ENCODE assay signal across 8 mouse cellular contexts in the genomic region with DNA sequence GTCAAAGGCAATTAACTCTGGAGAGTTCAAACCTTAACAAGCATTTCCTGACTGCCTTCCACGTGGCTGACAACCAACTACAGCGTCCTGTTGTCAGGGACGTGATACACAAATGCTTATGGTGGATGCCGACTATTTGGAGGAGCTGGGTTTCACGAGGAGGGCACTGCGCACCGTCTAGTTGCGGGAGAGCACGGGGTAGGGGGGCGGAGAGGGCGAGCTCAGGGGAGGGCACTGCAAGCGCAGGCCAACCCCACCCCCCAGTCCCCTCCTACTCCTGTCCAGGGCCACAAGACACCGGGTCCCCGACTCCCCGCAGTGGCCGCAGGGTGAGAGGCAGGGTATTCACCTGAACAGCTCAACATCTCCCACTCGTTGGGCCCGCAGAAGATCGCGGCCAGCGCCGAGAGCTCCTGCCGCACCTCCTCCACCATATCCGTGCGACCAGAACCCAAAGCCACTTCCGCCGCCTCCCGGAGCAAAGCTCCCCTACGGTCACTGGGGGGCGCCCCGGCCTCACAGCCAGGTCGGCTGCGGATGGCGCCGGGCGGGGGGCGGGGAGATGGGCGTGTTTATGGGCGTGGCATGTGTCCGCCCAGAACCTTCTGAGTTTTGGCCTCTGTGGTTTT. TPM values are rescaled to one million over a fixed set of nuclear protein-coding genes. Genes with fewer than 3 reads are reported as not detected.
DNase-seq lines count a peak whose midpoint lies in the region; ATAC-seq and TF ChIP-seq lines count a peak whose summit lies in the region.

Gene Rwdd3 (minus strand): TSS at position 453 of the 629 bp plus-strand sequence.

- H3K36me3 ChIP-seq in G1E (replicated peaks), result peaks cover 24% of the 10 kb centered on the region
- no peaks in the 10 kb centered on the region for H3K36me3 ChIP-seq in forebrain, postnatal 0 days (ENCODE audit: insufficient read depth)
- 0 out of 2 replicates have a peak, but pooled peaks cover 2% of the 10 kb centered on the region for H3K36me3 ChIP-seq in lung, embryonic 16.5 days (ENCODE audit: control insufficient read depth, insufficient read depth, low read length)

- H3K4me2 ChIP-seq in forebrain, postnatal 0 days (ENCODE audit: low read depth), result peak within 1 kb of the TSS; percentile 83
- peak within 1 kb of the TSS; percentile 78 for H3K4me2 ChIP-seq in lung, embryonic 16.5 days (ENCODE audit: low read depth, low read length)

- peak; percentile 86 for ATAC-seq in G1E (ENCODE audit: extremely low read depth, insufficient number of reproducible peaks, low FRiP score, poor library complexity, severe bottlenecking)
- peak; percentile 96 for ATAC-seq in forebrain, postnatal 0 days
- ATAC-seq in hematopoietic stem cell, adult 5-6 weeks (replicated peaks in 1 of 2; ENCODE audit: insufficient read depth in 1 of 2, low FRiP score in 2 of 2, low TSS enrichment in 1 of 2, low read depth in 1 of 2, poor library complexity in 2 of 2, severe bottlenecking in 2 of 2), result peak; percentile 98
- peak; percentile 95 for ATAC-seq in lung, embryonic 16.5 days (ENCODE audit: low read depth)

- peaks cover 3% of the 10 kb centered on the region; the same call in 1 of the 2 replicates for H3K9me3 ChIP-seq in G1E (replicated peaks)
- no peaks in the 10 kb centered on the region for H3K9me3 ChIP-seq in forebrain, postnatal 0 days (ENCODE audit: low read length)
- peaks cover 2% of the 10 kb centered on the region; the same call in 1 of the 2 replicates for H3K9me3 ChIP-seq in lung, embryonic 16.5 days (ENCODE audit: control insufficient read depth, low read length)

- DNase-seq in G1E (ENCODE audit: low spot score), result peak; percentile 78
- DNase-seq in cerebellum, adult 18-20 months, result peak; percentile 88 to 94
- DNase-seq in forebrain, postnatal 0 days, result peak; percentile 90
- peak; percentile 86 for DNase-seq in layer of hippocampus, adult 9-10 months (ENCODE audit: low spot score)
- DNase-seq in ovary, postnatal 10 days (ENCODE audit: low spot score), result peak; percentile 84
- DNase-seq in thymus, postnatal 10 days (ENCODE audit: low spot score in 2 of 2), result peak; percentile 93 to 95

- H3K4me1 ChIP-seq in G1E (ENCODE audit: insufficient read depth, low read depth, low read length), result peaks cover 38% of the 10 kb centered on the region
- no peaks in the 10 kb centered on the region for H3K4me1 ChIP-seq in forebrain, postnatal 0 days (ENCODE audit: insufficient read depth)
- H3K4me1 ChIP-seq in lung, embryonic 16.5 days (replicated peaks; ENCODE audit: control insufficient read depth, insufficient read depth, low read length), result no peaks in the 10 kb centered on the region

- peak within 1 kb of the TSS; percentile 35; the same call in 1 of the 2 replicates for H3K27ac ChIP-seq in forebrain, postnatal 0 days (ENCODE audit: low read depth, low read length)
- H3K27ac ChIP-seq in lung, embryonic 16.5 days (ENCODE audit: low read length), result no peak within 1 kb of the TSS

- peak within 1 kb of the TSS; percentile 91 for H3K4me3 ChIP-seq in G1E (ENCODE audit: low read depth, low read length)
- peak within 1 kb of the TSS; percentile 67 for H3K4me3 ChIP-seq in forebrain, postnatal 0 days (ENCODE audit: low read depth, low read length)
- H3K4me3 ChIP-seq in lung, embryonic 16.5 days (ENCODE audit: low read length), result peak within 1 kb of the TSS; percentile 75

- peak; percentile 45; the same call in 1 of the 2 replicates for TF ChIP-seq CTCF in G1E (IDR thresholded peaks at IDR 0.05; ENCODE audit: low read depth, low read length)
- peak; percentile 88 for TF ChIP-seq CTCF in forebrain, postnatal 0 days (IDR thresholded peaks at IDR 0.05; ENCODE audit: low read depth)

- H3K27me3 ChIP-seq in G1E (ENCODE audit: insufficient read depth, low read length), result no peaks in the 10 kb centered on the region
- no peaks in the 10 kb centered on the region for H3K27me3 ChIP-seq in forebrain, postnatal 0 days (ENCODE audit: insufficient read depth, low read length)
- H3K27me3 ChIP-seq in lung, embryonic 16.5 days (ENCODE audit: control insufficient read depth, insufficient read depth, low read depth, low read length), result no peaks in the 10 kb centered on the region

- under 1% methylated on average over 40 of the region's 40 CpGs for whole genome bisulfite sequencing in forebrain, postnatal 0 days
- under 1% methylated on average over 40 of the region's 40 CpGs for WGBS in lung, embryonic 16.5 days

- peak within 1 kb of the TSS; percentile 67 for H3K9ac ChIP-seq in forebrain, postnatal 0 days
- peak within 1 kb of the TSS; percentile 76 for H3K9ac ChIP-seq in lung, embryonic 16.5 days (ENCODE audit: low read length)

RNA-seq across cellular contexts. Expression of gene Rwdd3, which starts in this region (rescaled TPM):
- 8.9 and 14.4 TPM in 2 replicates for total RNA-seq in G1E (2014; fragmentation: Nextera tagmentation)
- 11.2 and 12.6 TPM in 2 replicates for total RNA-seq in G1E (2017)
- 0.99 and 1.1 TPM in 2 replicates for polyA plus RNA-seq in G1E (2012)
- 15.8 and 16.4 TPM in 2 replicates for total RNA-seq in forebrain, postnatal 0 days (2014; rRNA removed)
- 19.6 and 19.9 TPM in 2 replicates for polyA plus RNA-seq in forebrain, postnatal 0 days (2015; fragmentation: Nextera tagmentation; extraction: Ambion mirVana)
- 15.3 and 20.1 TPM in 2 replicates for total RNA-seq in hematopoietic stem cell, adult 5-6 weeks (2017)
- 5.0 and 5.1 TPM in 2 replicates for polyA plus RNA-seq in lung, embryonic 16.5 days (2015; fragmentation: Nextera tagmentation; extraction: Ambion mirVana)
